Mouse (Mus musculus) cerebellum, adult 2 months (tissue): ENCODE measurements around the gene Slc16a6.

Experiments used
- CTCF ChIP-seq: fragments of 200-500 bp; IDR thresholded peaks from 2 replicates; pipeline ENCODE4 v1.5.1; 2011; ENCODE audit warnings: low read depth, mild to moderate bottlenecking, control low read depth, low read length, moderate library complexity, borderline replicate concordance; ENCODE audit not compliant: insufficient read depth
- POLR2A ChIP-seq: fragments of 200-500 bp; IDR thresholded peaks from 2 replicates; pipeline ENCODE4 v1.6.1; 2011; ENCODE audit warnings: low read length, control low read depth, borderline replicate concordance; ENCODE audit not compliant: insufficient read depth

DNA sequence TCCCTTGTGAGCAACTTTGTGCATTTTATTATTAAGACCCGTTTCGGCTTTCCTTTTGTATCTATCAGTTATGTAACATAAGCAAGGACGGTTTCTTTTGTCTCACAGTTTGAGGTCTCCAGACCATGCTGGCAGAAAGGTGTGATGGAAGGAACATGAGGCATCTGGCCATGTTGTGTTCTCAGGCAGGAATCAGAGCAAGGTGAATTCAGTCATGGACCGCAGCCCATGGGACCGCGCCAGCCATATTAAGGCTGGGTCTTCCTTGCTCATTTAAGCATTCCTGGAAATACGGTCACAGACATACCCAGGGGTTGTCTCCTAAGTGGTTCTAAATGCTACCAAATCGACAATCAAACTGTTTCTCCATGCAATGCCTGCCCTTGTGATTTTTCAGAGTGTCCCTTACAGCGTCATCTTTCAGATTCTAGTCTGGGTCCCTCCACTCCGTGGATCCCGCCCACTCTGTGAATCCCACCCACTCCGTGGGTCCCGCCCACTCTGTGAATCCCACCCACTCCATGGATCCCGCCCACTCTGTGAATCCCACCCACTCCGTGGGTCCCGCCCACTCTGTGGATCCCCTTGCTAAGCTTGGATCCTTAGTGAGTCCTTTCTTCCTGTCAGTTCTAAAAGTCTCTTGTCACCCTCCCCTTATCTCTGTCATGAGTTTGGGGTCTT, 39.7 kb upstream of the Slc16a6 start:
- TF ChIP-seq POLR2A (no peak), CTCF (no peak)
